Mouse (Mus musculus): ENCODE measurements around the gene Sdr16c6. TPM values are rescaled to one million over a fixed set of nuclear protein-coding genes. Genes with fewer than 3 reads are reported as not detected.

Sdr16c6 gene
- not detected for polyA plus RNA-seq (2017; shearing (Covaris generic))

GRCm38 (mm10) chr4:4077372-4077771 lies at the start of gene Sdr16c6:
Gene Sdr16c6, minus strand, starts transcription at chr4:4077522.

Other genes with a start within 250 kb of the Sdr16c6 start
- gene Gm11808, start 103.9 kb downstream of the Sdr16c6 start, polyA plus RNA-seq (2017; shearing (Covaris generic)) = 900 TPM